Mouse (Mus musculus): ENCODE data around the gene Pygb. TPM values are rescaled to one million over a fixed set of nuclear protein-coding genes. Genes with fewer than 3 reads are reported as not detected.

Pygb gene
- total RNA-seq, 2 experiments from 2014 or later, result 2.1 to 3.6 TPM

GRCm38 (mm10) chr2:150835975-150836374 lies 49.4 kb downstream of the Pygb start:
- no peak for ATAC-seq (replicated peaks; ENCODE audit: low FRiP score, poor library complexity, severe bottlenecking)

- no peak for ATAC-seq (replicated peaks; ENCODE audit: low FRiP score, poor library complexity, severe bottlenecking)
Measured at GRCm38 (mm10) chr2:150836906-150837305, 50.4 kb downstream of the Pygb start.

- ATAC-seq (replicated peaks; ENCODE audit: low FRiP score, poor library complexity, severe bottlenecking), result no peak
Measured at GRCm38 (mm10) chr2:150837781-150838180, 51.2 kb downstream of the Pygb start.

- ATAC-seq (replicated peaks; ENCODE audit: low FRiP score, poor library complexity, severe bottlenecking), result no peak
Measured at GRCm38 (mm10) chr2:150839686-150840471, 53.3 kb downstream of the Pygb start.

- no peak for ATAC-seq (replicated peaks; ENCODE audit: low FRiP score, poor library complexity, severe bottlenecking)
Measured at GRCm38 (mm10) chr2:150841109-150841508, 54.6 kb downstream of the Pygb start.

- ATAC-seq (replicated peaks; ENCODE audit: low FRiP score, poor library complexity, severe bottlenecking), result no peak
Measured at GRCm38 (mm10) chr2:150842049-150842461, 55.5 kb downstream of the Pygb start.

GRCm38 (mm10) chr2:150844798-150845197 lies 58.3 kb downstream of the Pygb start:
- no peak for ATAC-seq (replicated peaks; ENCODE audit: low FRiP score, poor library complexity, severe bottlenecking)

GRCm38 (mm10) chr2:150847436-150847995 lies 61.0 kb downstream of the Pygb start:
- ATAC-seq (replicated peaks; ENCODE audit: low FRiP score, poor library complexity, severe bottlenecking), result no peak

- no peak for ATAC-seq (replicated peaks; ENCODE audit: low FRiP score, poor library complexity, severe bottlenecking)
Measured at GRCm38 (mm10) chr2:150851251-150851650, 64.7 kb downstream of the Pygb start.

- no peak for ATAC-seq (replicated peaks; ENCODE audit: low FRiP score, poor library complexity, severe bottlenecking)
Measured at GRCm38 (mm10) chr2:150855186-150855585, 68.7 kb downstream of the Pygb start.

GRCm38 (mm10) chr2:150858724-150859487 lies 72.4 kb downstream of the Pygb start:
- no peak for ATAC-seq (replicated peaks; ENCODE audit: low FRiP score, poor library complexity, severe bottlenecking)

- no peak for ATAC-seq (replicated peaks; ENCODE audit: low FRiP score, poor library complexity, severe bottlenecking)
Measured at GRCm38 (mm10) chr2:150859709-150860470, 73.4 kb downstream of the Pygb start.

GRCm38 (mm10) chr2:150861128-150861527 lies 74.6 kb downstream of the Pygb start:
- no peak for ATAC-seq (replicated peaks; ENCODE audit: low FRiP score, poor library complexity, severe bottlenecking)

GRCm38 (mm10) chr2:150867021-150867420 lies 80.5 kb downstream of the Pygb start:
- no peak for ATAC-seq (replicated peaks; ENCODE audit: low FRiP score, poor library complexity, severe bottlenecking)

- ATAC-seq (replicated peaks; ENCODE audit: low FRiP score, poor library complexity, severe bottlenecking), result no peak
Measured at GRCm38 (mm10) chr2:150869446-150869845, 82.9 kb downstream of the Pygb start.

GRCm38 (mm10) chr2:150874508-150874907 lies 88.0 kb downstream of the Pygb start:
- ATAC-seq (replicated peaks; ENCODE audit: low FRiP score, poor library complexity, severe bottlenecking), result no peak

GRCm38 (mm10) chr2:150875226-150875625 lies 88.7 kb downstream of the Pygb start:
- ATAC-seq (replicated peaks; ENCODE audit: low FRiP score, poor library complexity, severe bottlenecking), result no peak

GRCm38 (mm10) chr2:150877561-150877960 lies 91.0 kb downstream of the Pygb start:
- no peak for ATAC-seq (replicated peaks; ENCODE audit: low FRiP score, poor library complexity, severe bottlenecking)

Data from erythroid progenitor cell, adult 5-6 weeks (primary cell).